Mouse (Mus musculus) hindbrain, embryonic 16.5 days (tissue): ENCODE results near the gene Cmas. TPM values are rescaled to one million over a fixed set of nuclear protein-coding genes. Genes with fewer than 3 reads are reported as not detected.

Source experiments
- ATAC-seq: fragments of 200-750 bp; cut with Nextera tagmentation; 2 replicates; pipeline ENCODE4 v1.8.0; 2017; ENCODE audit warnings: moderate TSS enrichment, moderate library complexity
- H3K27ac ChIP-seq: fragments of 300-500 bp; sonication (generic); 2 replicates; pipeline ENCODE4 v1.5.1; 2014; ENCODE audit warnings: low read depth, mild to moderate bottlenecking, control low read depth, low read length, moderate library complexity
- H3K27me3 ChIP-seq: fragments of 300-500 bp; sonication (generic); replicated peaks from 2 replicates; pipeline ENCODE4 v1.6.1; 2014; ENCODE audit warnings: low read length; ENCODE audit not compliant: control insufficient read depth, insufficient read depth
- H3K36me3 ChIP-seq: fragments of 300-500 bp; sonication (generic); 2 replicates; pipeline ENCODE4 v1.6.1; 2014; ENCODE audit warnings: mild to moderate bottlenecking, low read length, moderate library complexity, mixed read lengths; ENCODE audit not compliant: control insufficient read depth, insufficient read depth
- H3K4me1 ChIP-seq: fragments of 300-500 bp; sonication (generic); 2 replicates; pipeline ENCODE4 v1.6.1; 2014; ENCODE audit warnings: low read depth, low read length; ENCODE audit not compliant: control insufficient read depth, insufficient read depth
- H3K4me2 ChIP-seq: fragments of 300-500 bp; sonication (generic); 2 replicates; pipeline ENCODE4 v1.6.1; 2014; ENCODE audit warnings: mild to moderate bottlenecking, low read length, control low read depth, moderate library complexity
- H3K4me3 ChIP-seq: fragments of 300-500 bp; sonication (generic); 2 replicates; pipeline ENCODE4 v1.5.1; 2014; ENCODE audit warnings: mild to moderate bottlenecking, low read length, control low read depth, moderate library complexity
- H3K9ac ChIP-seq: fragments of 300-500 bp; sonication (generic); 2 replicates; pipeline ENCODE4 v1.6.1; 2014; ENCODE audit warnings: low read depth, mild to moderate bottlenecking, control low read depth, low read length, moderate library complexity
- H3K9me3 ChIP-seq: fragments of 300-500 bp; sonication (generic); 2 replicates; pipeline ENCODE4 v1.6.1; 2014; ENCODE audit warnings: mild to moderate bottlenecking, low read length, moderate library complexity; ENCODE audit not compliant: control insufficient read depth
- WGBS: fragments of 180-500 bp; shearing (Covaris S2); extraction: QIAGEN DNeasy Blood & Tissue Kit; methylation state at CpG from one replicate; pipeline ENCODE4 v1.1.7; 2014; 5-methylcytosine and 5-hydroxymethylcytosine counted together
- polyA plus RNA-seq: library from polyadenylated mRNA; unstranded; fragments of >200 nt; fragmentation: Nextera tagmentation; extraction: Ambion mirVana; gene quantifications from 2 replicates; pipeline ENCODE4 v1.2.1, GENCODE M21; 2015

Gene Cmas
- polyA plus RNA-seq, 1 experiment from 2014 or later = 193 TPM

DNA sequence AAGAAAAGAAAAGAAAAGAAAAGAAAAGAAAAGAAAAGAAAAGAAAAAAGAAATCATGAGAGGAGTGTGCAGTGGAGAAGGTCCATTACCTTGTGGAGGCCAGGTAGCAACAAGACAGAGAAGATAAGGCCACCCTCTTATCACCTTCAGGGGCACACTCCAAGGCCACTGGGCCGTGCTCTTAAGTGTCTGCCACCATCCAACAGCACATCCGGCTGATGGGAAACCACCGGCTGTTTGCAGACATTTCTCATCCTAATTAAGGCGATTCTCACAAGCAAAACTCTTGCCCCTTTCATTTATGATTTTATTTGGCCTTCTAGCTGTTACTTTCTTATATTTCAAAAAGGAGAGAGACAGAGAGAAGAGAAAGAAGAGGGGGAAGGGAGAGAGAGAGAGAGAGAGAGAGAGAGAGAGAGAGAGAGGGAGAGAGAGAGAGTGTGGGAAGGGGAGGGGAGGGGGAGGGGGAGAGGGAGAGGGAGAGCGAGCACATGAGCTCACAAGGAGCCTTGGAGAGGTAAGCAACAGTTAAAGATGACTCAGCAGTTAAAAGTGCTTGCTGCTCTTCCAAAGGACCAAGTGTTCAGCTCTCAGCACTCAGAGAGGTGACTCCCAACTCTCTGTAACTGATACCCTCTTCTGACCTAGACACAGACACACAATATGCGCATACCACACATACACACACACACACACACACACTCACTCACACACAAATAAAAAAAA lies 53.0 kb downstream of the Cmas start:
- WGBS = 63% methylated on average over 6 of the region's 6 CpGs
- H3K9ac ChIP-seq = no peak overlapping the region
- ATAC-seq = no peak
- no peaks in the 10 kb centered on the region; the same call in 1 of the 2 replicates for H3K4me1 ChIP-seq
- H3K27me3 ChIP-seq = no peaks in the 10 kb centered on the region
- H3K9me3 ChIP-seq = no peaks in the 10 kb centered on the region
- H3K4me3 ChIP-seq = no peak overlapping the region
- no peak overlapping the region for H3K27ac ChIP-seq
- no peak overlapping the region for H3K4me2 ChIP-seq
- no peaks in the 10 kb centered on the region for H3K36me3 ChIP-seq

GRCm38 (mm10) chr6:142810239-142810638 lies 53.8 kb downstream of the Cmas start:
- Histone ChIP-seq H3K27ac (no peak overlapping the region), H3K9me3 (no peaks in the 10 kb centered on the region)

DNA sequence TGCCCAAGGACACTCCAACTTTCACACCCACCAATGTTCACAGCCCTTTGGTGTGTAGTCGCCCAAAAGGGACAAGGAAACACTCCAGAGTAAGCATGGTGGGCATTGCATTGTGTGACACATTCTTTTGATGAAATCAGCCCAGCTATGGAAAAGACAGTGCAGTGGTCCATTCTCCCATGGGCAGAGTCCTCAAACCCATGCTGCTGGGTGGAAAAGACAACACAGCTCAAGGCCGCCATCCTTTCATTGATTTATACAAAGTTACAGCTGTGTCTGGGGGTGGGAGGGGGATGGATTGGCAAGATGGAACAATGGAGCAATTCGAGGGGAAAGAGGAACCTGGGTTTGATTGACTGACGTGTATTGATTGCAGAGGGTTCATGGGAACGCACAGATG lies 56.5 kb downstream of the Cmas start:
- H3K4me1 ChIP-seq = no peaks in the 10 kb centered on the region; the same call in 1 of the 2 replicates

More at GRCm38 (mm10) chr6:142810239-142810638, 53.8 kb downstream of the Cmas start:
- Histone ChIP-seq H3K27me3 (no peaks in the 10 kb centered on the region), H3K4me3 (no peak overlapping the region), H3K4me1 (no peaks in the 10 kb centered on the region; the same call in 1 of the 2 replicates), H3K4me2 (no peak overlapping the region), H3K9ac (no peak overlapping the region), H3K36me3 (no peaks in the 10 kb centered on the region)
- no peak for ATAC-seq
- WGBS = 67% methylated on average over 6 of the region's 6 CpGs

DNA sequence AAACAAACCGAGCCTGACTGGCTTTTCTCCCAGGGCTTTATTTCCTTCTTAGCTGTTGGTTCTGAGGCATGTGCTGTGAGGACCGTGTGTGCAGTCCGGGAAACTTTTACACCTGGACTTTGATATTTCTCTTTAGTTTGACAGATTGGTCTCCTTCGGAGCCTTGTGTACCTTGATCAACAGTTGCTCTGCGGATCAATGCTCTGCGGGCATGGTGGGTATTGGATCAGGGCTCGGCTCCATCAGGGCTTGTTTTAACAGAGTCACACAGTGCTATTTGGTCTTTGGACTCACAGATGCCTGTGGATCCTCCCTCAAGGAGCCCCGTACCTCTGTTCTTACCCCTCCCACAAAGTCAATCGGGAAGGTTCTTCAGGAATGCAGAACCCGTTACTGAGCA lies 57.5 kb downstream of the Cmas start:
- H3K4me3 ChIP-seq = no peak overlapping the region
- no peaks in the 10 kb centered on the region for H3K36me3 ChIP-seq
- H3K27ac ChIP-seq = no peak overlapping the region
- peak overlapping the region; percentile 59; the same call in 1 of the 2 replicates for H3K9ac ChIP-seq
- peak; percentile 46; the same call in 1 of the 2 replicates for ATAC-seq
- H3K4me2 ChIP-seq = peak overlapping the region; percentile 68
- WGBS = 62% methylated on average over 10 of the region's 10 CpGs
- no peaks in the 10 kb centered on the region; the same call in 1 of the 2 replicates for H3K4me1 ChIP-seq
- no peaks in the 10 kb centered on the region for H3K27me3 ChIP-seq
- H3K9me3 ChIP-seq = no peaks in the 10 kb centered on the region

More for the DNA sequence above, 56.5 kb downstream of the Cmas start:
- H3K27me3 ChIP-seq = no peaks in the 10 kb centered on the region
- no peak overlapping the region for H3K9ac ChIP-seq
- no peaks in the 10 kb centered on the region for H3K9me3 ChIP-seq
- H3K27ac ChIP-seq = no peak overlapping the region
- WGBS = 47% methylated on average over 5 of the region's 5 CpGs
- H3K4me2 ChIP-seq = no peak overlapping the region
- no peaks in the 10 kb centered on the region for H3K36me3 ChIP-seq
- no peak overlapping the region for H3K4me3 ChIP-seq
- no peak for ATAC-seq

DNA sequence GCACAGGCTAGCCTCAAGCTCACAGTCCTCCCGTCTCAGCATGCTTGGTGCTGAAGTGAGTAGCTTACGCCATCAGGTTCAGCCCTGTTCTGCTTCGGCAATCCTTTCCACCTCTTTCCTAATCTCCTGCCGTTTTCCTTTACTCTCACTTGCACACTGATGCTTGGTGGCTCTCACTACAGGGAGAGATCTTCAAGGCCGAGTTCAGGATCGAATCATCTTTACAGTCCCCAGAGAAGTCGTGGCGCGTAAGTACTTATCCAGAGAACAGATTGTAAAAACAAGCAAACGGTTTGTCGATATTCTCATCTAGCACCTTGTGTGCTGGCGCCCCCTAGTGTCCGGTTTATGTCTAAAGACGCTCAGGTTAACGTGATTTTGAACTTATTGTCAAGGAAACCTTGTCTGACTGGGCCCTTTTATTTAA lies 58.0 kb downstream of the Cmas start:
- no peak overlapping the region for H3K27ac ChIP-seq
- WGBS = 5% methylated on average over 15 of the region's 15 CpGs
- no peaks in the 10 kb centered on the region for H3K9me3 ChIP-seq

DNA sequence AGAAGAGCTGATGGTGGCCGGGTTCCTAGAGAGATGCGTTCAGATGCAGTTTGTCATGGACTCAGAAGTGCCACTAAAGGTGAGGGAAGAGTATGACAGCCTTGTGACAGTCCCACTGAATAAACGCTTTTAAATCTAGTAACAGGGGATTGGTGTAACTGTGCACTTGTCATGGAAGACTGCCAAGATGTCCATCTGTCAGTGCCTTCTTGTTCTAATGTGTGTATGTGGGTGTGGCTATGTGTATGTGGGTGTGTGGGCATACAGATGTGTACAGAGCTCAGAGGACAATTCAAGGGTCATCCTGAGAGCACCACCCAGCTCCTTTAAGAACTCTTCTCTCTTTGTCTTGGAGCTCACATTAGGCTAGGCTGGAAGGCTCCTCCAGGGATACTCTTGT lies 59.0 kb downstream of the Cmas start:
- Histone ChIP-seq H3K27ac (no peak overlapping the region), H3K4me2 (no peak overlapping the region), H3K36me3 (no peaks in the 10 kb centered on the region), H3K4me3 (no peak overlapping the region), H3K4me1 (no peaks in the 10 kb centered on the region; the same call in 1 of the 2 replicates), H3K27me3 (no peaks in the 10 kb centered on the region), H3K9ac (no peak overlapping the region), H3K9me3 (no peaks in the 10 kb centered on the region)
- 0 out of 2 replicates have a peak, but pooled peaks have one; percentile 22 for ATAC-seq
- WGBS = 71% methylated on average over 3 of the region's 3 CpGs

More for the DNA sequence above, 58.0 kb downstream of the Cmas start:
- H3K4me2 ChIP-seq = peak overlapping the region; percentile 68
- H3K4me3 ChIP-seq = peak overlapping the region; percentile 43
- H3K36me3 ChIP-seq = no peaks in the 10 kb centered on the region
- H3K4me1 ChIP-seq = no peaks in the 10 kb centered on the region; the same call in 1 of the 2 replicates
- peak overlapping the region; percentile 59 for H3K9ac ChIP-seq
- no peaks in the 10 kb centered on the region for H3K27me3 ChIP-seq
- ATAC-seq = peak; percentile 72

GRCm38 (mm10) chr6:142818306-142818705 lies 61.8 kb downstream of the Cmas start:
- no peaks in the 10 kb centered on the region for H3K27me3 ChIP-seq
- H3K9ac ChIP-seq = no peak overlapping the region
- no peaks in the 10 kb centered on the region; the same call in 1 of the 2 replicates for H3K4me1 ChIP-seq
- no peak overlapping the region for H3K27ac ChIP-seq
- ATAC-seq = no peak
- H3K9me3 ChIP-seq = no peaks in the 10 kb centered on the region
- no peak overlapping the region for H3K4me3 ChIP-seq
- 93% methylated on average over 10 of the region's 10 CpGs for WGBS
- H3K36me3 ChIP-seq = no peaks in the 10 kb centered on the region
- no peak overlapping the region for H3K4me2 ChIP-seq

GRCm38 (mm10) chr6:142823008-142823787 lies 66.7 kb downstream of the Cmas start:
- no peak for ATAC-seq
- Histone ChIP-seq H3K9ac (no peak overlapping the region), H3K27ac (no peak overlapping the region), H3K36me3 (no peaks in the 10 kb centered on the region), H3K4me1 (no peaks in the 10 kb centered on the region), H3K9me3 (no peaks in the 10 kb centered on the region), H3K27me3 (no peaks in the 10 kb centered on the region), H3K4me2 (no peak overlapping the region), H3K4me3 (no peak overlapping the region)
- 86% methylated on average over 5 of the region's 5 CpGs for WGBS
